Mouse (Mus musculus) lung, adult 2 months (tissue): Measurements from ENCODE around the gene Stk10.

Source experiments
- CTCF ChIP-seq: fragments of 200-500 bp; IDR thresholded peaks from 2 replicates; pipeline ENCODE4 v1.5.1; 2011; ENCODE audit warnings: mild to moderate bottlenecking, low read length, control low read depth; ENCODE audit not compliant: insufficient read depth
- POLR2A ChIP-seq: fragments of 200-500 bp; IDR thresholded peaks from 2 replicates; pipeline ENCODE4 v1.6.1; 2011; ENCODE audit warnings: low read depth, mild to moderate bottlenecking, control low read depth, low read length, borderline replicate concordance; ENCODE audit errors: extremely low read depth

DNA sequence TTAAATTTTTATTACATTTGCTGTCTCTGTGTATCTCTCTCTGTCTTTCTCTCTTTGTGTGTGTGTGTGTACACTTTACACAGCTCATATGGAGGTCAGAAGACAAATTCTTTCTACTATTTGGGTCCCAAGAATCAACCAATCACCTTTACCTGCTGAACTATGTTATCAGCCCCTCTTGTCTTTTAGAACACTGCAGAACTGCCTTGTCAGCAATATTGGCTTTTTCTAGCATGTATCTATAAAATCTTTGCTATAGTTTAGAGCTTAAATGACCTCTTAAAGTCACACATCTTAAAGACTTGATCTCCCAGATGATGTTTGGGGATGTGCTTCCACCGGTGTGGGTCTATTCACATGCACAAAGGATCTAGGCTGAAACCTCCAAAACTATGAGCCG, 42.0 kb upstream of the Stk10 start:
- TF ChIP-seq CTCF: no peak
- no peak for TF ChIP-seq POLR2A
